Mouse (Mus musculus): ENCODE results near the gene Crygf.
"Not testable (repeated sequence)": the region's sequence is repeated elsewhere in the genome, so short reads cannot be mapped to it uniquely, and the experiment has no call there.

GRCm38 (mm10) chr1:65926696-65927095 lies 376 bp downstream of the Crygf start:
- not testable (repeated sequence) for TF ChIP-seq POLR2A (IDR thresholded peaks at IDR 0.05; ENCODE audit: low read depth, low read length); CTCF (IDR thresholded peaks at IDR 0.05; ENCODE audit: borderline replicate concordance, insufficient read depth, low read length)
